Mouse (Mus musculus) intestine, postnatal 0 days (tissue): ENCODE results near the gene Gpr179. TPM values are rescaled to one million over a fixed set of nuclear protein-coding genes. Genes with fewer than 3 reads are reported as not detected.
"Not testable (repeated sequence)": the region's sequence is repeated elsewhere in the genome, so short reads cannot be mapped to it uniquely, and the experiment has no call there.

ENCODE experiments used
- ATAC-seq: fragments of 200-750 bp; cut with Nextera tagmentation; 2 replicates; pipeline ENCODE4 v1.8.0; 2017; ENCODE audit warnings: mild to moderate bottlenecking, moderate TSS enrichment, moderate library complexity
- H3K27ac ChIP-seq: fragments of 300-500 bp; sonication (generic); 2 replicates; pipeline ENCODE4 v1.5.1; 2014; ENCODE audit warnings: mild to moderate bottlenecking, low read depth, low read length, moderate library complexity
- H3K27me3 ChIP-seq: fragments of 300-500 bp; sonication (generic); replicated peaks from 2 replicates; pipeline ENCODE4 v1.6.1; 2014; ENCODE audit warnings: low read length, mixed read lengths; ENCODE audit not compliant: control insufficient read depth, insufficient read depth
- H3K36me3 ChIP-seq: fragments of 300-500 bp; sonication (generic); 2 replicates; pipeline ENCODE4 v1.6.1; 2014; ENCODE audit warnings: mild to moderate bottlenecking, moderate library complexity; ENCODE audit not compliant: control insufficient read depth, insufficient read depth
- H3K4me1 ChIP-seq: fragments of 300-500 bp; sonication (generic); replicated peaks from 2 replicates; pipeline ENCODE4 v1.6.1; 2014; ENCODE audit warnings: antibody characterized with exemption, low read length, mixed read lengths; ENCODE audit not compliant: control insufficient read depth, insufficient read depth
- H3K4me2 ChIP-seq: fragments of 300-500 bp; sonication (generic); replicated peaks from 2 replicates; pipeline ENCODE4 v1.6.1; 2014; ENCODE audit warnings: low read depth, mild to moderate bottlenecking, moderate library complexity
- H3K4me3 ChIP-seq: fragments of 300-500 bp; sonication (generic); 2 replicates; pipeline ENCODE4 v1.5.1; 2014; ENCODE audit warnings: low read depth, low read length
- H3K9ac ChIP-seq: fragments of 300-500 bp; sonication (generic); 2 replicates; pipeline ENCODE4 v1.6.1; 2014; ENCODE audit warnings: mild to moderate bottlenecking, low read depth, low read length
- H3K9me3 ChIP-seq: fragments of 300-500 bp; sonication (generic); 2 replicates; pipeline ENCODE4 v1.6.1; 2016; ENCODE audit warnings: mixed run types; ENCODE audit not compliant: control insufficient read depth
- CTCF ChIP-seq: sonication (generic); IDR thresholded peaks from 2 replicates; pipeline ENCODE4 v1.5.1; 2016; ENCODE audit warnings: low read depth, mild to moderate bottlenecking, control low read depth, antibody characterized with exemption, moderate library complexity
- WGBS: fragments of 180-500 bp; shearing (Covaris S2); extraction: QIAGEN DNeasy Blood & Tissue Kit; methylation state at CpG from one replicate; pipeline ENCODE4 v1.1.7; 2014; 5-methylcytosine and 5-hydroxymethylcytosine counted together
- polyA plus RNA-seq: library from polyadenylated mRNA; unstranded; fragments of >200 nt; fragmentation: Nextera tagmentation; extraction: Ambion mirVana; gene quantifications from 2 replicates; pipeline ENCODE4 v1.2.1, GENCODE M21; 2015

The Gpr179 gene
- polyA plus RNA-seq, 1 experiment from 2014 or later = 0.07 TPM

- ATAC-seq = no peak; the same call in 1 of the 2 replicates
- no peaks in the 10 kb centered on the region for H3K27me3 ChIP-seq
- peak overlapping the region; percentile 86 for H3K9ac ChIP-seq
- H3K9me3 ChIP-seq = no peaks in the 10 kb centered on the region
- under 1% methylated on average over 37 of the region's 39 CpGs for WGBS
- no peaks in the 10 kb centered on the region for H3K4me1 ChIP-seq
- no peaks in the 10 kb centered on the region for H3K36me3 ChIP-seq
- peak overlapping the region; percentile 89 for H3K4me3 ChIP-seq
- H3K27ac ChIP-seq = peak overlapping the region; percentile 62
- no peak for TF ChIP-seq CTCF
- peak overlapping the region; percentile 89 for H3K4me2 ChIP-seq
Observed at GRCm38 (mm10) chr11:97362649-97362942, 10.7 kb upstream of the Gpr179 start.

- H3K27me3 ChIP-seq = no peaks in the 10 kb centered on the region
- ATAC-seq = peak; percentile 93
- peak within 1 kb of the TSS; percentile 89 for H3K4me3 ChIP-seq
- no peaks in the 10 kb centered on the region for H3K36me3 ChIP-seq
- peak within 1 kb of the TSS; percentile 89 for H3K4me2 ChIP-seq
- no peaks in the 10 kb centered on the region for H3K9me3 ChIP-seq
- H3K9ac ChIP-seq = peak within 1 kb of the TSS; percentile 86
- no peaks in the 10 kb centered on the region for H3K4me1 ChIP-seq
- under 1% methylated on average over 35 of the region's 81 CpGs for WGBS
- peak within 1 kb of the TSS; percentile 62 for H3K27ac ChIP-seq
- TF ChIP-seq CTCF = no peak
Observed at GRCm38 (mm10) chr11:97361948-97362648, 10.2 kb upstream of the Gpr179 start, which contains the start of gene Socs7. Gene Socs7, plus strand, starts transcription at chr11:97362551.

GRCm38 (mm10) chr11:97357663-97358062, 5.8 kb upstream of the Gpr179 start:
- H3K4me2 ChIP-seq, H3K9ac ChIP-seq, H3K27me3 ChIP-seq, H3K4me3 ChIP-seq, H3K36me3 ChIP-seq, H3K9me3 ChIP-seq, ATAC-seq, H3K4me1 ChIP-seq, H3K27ac ChIP-seq: not testable (repeated sequence)
- peak; percentile 78 for TF ChIP-seq CTCF
- 9% methylated on average over 4 of the region's 6 CpGs for WGBS

- no peaks in the 10 kb centered on the region for H3K36me3 ChIP-seq
- H3K4me1 ChIP-seq = peaks cover under 1% of the 10 kb centered on the region; the same call in 1 of the 2 replicates
- no peak for TF ChIP-seq CTCF
- no peak overlapping the region for H3K4me3 ChIP-seq
- no peak for ATAC-seq
- no peak overlapping the region for H3K4me2 ChIP-seq
- H3K9ac ChIP-seq = no peak overlapping the region
- H3K27me3 ChIP-seq = no peaks in the 10 kb centered on the region
- no peaks in the 10 kb centered on the region for H3K9me3 ChIP-seq
- WGBS = 84% methylated on average over 7 of the region's 7 CpGs
- no peak overlapping the region for H3K27ac ChIP-seq
Observed at GRCm38 (mm10) chr11:97355247-97355646, 3.4 kb upstream of the Gpr179 start.

- no peak for TF ChIP-seq CTCF
- Histone ChIP-seq H3K27me3 (no peaks in the 10 kb centered on the region), H3K27ac (no peak overlapping the region), H3K4me1 (peaks cover 3% of the 10 kb centered on the region; the same call in 1 of the 2 replicates), H3K4me3 (no peak overlapping the region), H3K36me3 (no peaks in the 10 kb centered on the region), H3K9ac (no peak overlapping the region), H3K9me3 (no peaks in the 10 kb centered on the region), H3K4me2 (no peak overlapping the region)
- no peak for ATAC-seq
- 74% methylated on average over 2 of the region's 2 CpGs for WGBS
Observed at GRCm38 (mm10) chr11:97354646-97355045, 2.8 kb upstream of the Gpr179 start.

GRCm38 (mm10) chr11:97352935-97353597, 1.2 kb upstream of the Gpr179 start:
- H3K36me3 ChIP-seq = no peaks in the 10 kb centered on the region
- no peak overlapping the region for H3K4me2 ChIP-seq
- no peak overlapping the region for H3K27ac ChIP-seq
- no peak overlapping the region for H3K9ac ChIP-seq
- no peaks in the 10 kb centered on the region for H3K27me3 ChIP-seq
- H3K4me3 ChIP-seq = no peak overlapping the region
- ATAC-seq = peak; percentile 62
- WGBS = 39% methylated on average over 4 of the region's 4 CpGs
- no peak for TF ChIP-seq CTCF
- no peaks in the 10 kb centered on the region for H3K9me3 ChIP-seq
- peaks cover 3% of the 10 kb centered on the region; the same call in 1 of the 2 replicates for H3K4me1 ChIP-seq
